Mouse (Mus musculus): ENCODE results near the gene Taar7b.

GRCm38 (mm10) chr10:24031347-24031746, 31.6 kb downstream of the Taar7b start:
- TF ChIP-seq POLR2A (IDR thresholded peaks at IDR 0.05; ENCODE audit: extremely low read depth, insufficient read depth, low read length) (no peak), CTCF (IDR thresholded peaks at IDR 0.05; ENCODE audit: extremely low read depth, insufficient read depth, low read length) (no peak)

All from cortical plate, adult 2 months (tissue).